Comparison of ENCODE assay signal across 8 mouse cellular contexts in the genomic region with DNA sequence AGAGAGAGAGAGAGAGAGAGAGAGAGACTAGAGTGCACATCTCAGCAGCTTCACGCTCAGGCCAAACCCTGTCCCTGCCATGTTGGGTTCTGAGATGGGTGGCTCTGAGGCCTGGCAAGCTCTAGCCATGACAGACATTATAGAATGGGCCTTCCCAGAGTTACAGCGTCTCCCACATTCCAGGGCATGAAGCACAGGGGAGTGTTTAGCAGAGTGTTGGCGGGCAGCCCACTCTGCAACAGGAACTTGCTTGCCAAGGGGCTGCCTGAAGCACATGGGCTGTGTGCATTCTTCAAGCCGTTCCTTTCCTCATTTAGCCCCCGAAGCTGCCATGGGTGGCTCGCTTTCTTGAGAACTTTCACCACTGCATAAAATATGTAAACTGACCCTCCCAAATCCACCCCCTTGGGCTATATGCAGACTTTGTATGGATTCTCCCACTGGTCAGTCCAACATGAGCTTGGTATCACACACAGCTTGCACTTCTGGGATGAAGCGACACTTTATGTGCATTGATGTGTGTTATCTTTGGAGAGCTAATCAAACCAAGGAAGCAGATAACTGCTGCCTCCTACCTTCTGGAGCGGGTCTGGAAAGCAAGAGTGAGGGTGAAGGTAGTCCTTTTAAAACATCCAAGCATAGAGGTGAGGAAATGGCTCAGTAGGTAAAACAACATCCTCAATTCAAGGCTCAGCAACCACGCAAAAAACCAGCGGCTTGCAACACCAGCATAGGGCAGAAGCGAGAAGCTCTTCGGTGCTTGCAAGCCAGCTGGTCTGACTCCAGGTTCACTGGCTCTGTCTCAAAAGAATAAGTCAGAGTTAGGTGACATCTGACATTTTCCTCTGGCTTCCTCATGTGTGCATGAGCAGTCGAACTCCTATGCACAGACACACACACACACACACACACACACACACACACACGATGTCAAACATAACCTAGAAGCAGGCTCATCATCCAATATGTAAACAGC.
DNase-seq lines count a peak whose midpoint lies in the region; ATAC-seq and TF ChIP-seq lines count a peak whose summit lies in the region.

No protein-coding gene starts in this region.

- WGBS in hindbrain, embryonic 10.5 days = 88% methylated on average over 14 of the region's 14 CpGs
- 80% methylated on average over 14 of the region's 14 CpGs for WGBS in hindbrain, embryonic 11.5 days
- 69% methylated on average over 14 of the region's 14 CpGs for WGBS in forebrain, embryonic 14.5 days
- WGBS in heart, embryonic 15.5 days = 29% methylated on average over 14 of the region's 14 CpGs
- 30% methylated on average over 14 of the region's 14 CpGs for WGBS in kidney, postnatal 0 days

- TF ChIP-seq CTCF in kidney, postnatal 0 days (IDR thresholded peaks at IDR 0.05; ENCODE audit: low read depth) = peak; percentile 8; the same call in 1 of the 2 replicates

- H3K9me3 ChIP-seq in hindbrain, embryonic 10.5 days = 0 out of 2 replicates have a peak, but pooled peaks cover 2% of the 10 kb centered on the region
- no peaks in the 10 kb centered on the region for H3K9me3 ChIP-seq in hindbrain, embryonic 11.5 days (ENCODE audit: control insufficient read depth, low read length)
- no peaks in the 10 kb centered on the region for H3K9me3 ChIP-seq in forebrain, embryonic 14.5 days (replicated peaks; ENCODE audit: control insufficient read depth, low read length)
- no peaks in the 10 kb centered on the region for H3K9me3 ChIP-seq in heart, embryonic 15.5 days (replicated peaks)
- H3K9me3 ChIP-seq in kidney, postnatal 0 days (replicated peaks; ENCODE audit: low read length) = no peaks in the 10 kb centered on the region

- H3K27ac ChIP-seq in hindbrain, embryonic 10.5 days = peak overlapping the region; percentile 37; the same call in 1 of the 2 replicates
- H3K27ac ChIP-seq in hindbrain, embryonic 11.5 days (ENCODE audit: low read depth, low read length) = no peak overlapping the region
- no peak overlapping the region for H3K27ac ChIP-seq in forebrain, embryonic 14.5 days (ENCODE audit: low read depth, low read length)
- peak overlapping the region; percentile 95 for H3K27ac ChIP-seq in heart, embryonic 15.5 days
- peak overlapping the region; percentile 60 for H3K27ac ChIP-seq in kidney, postnatal 0 days

- no peak overlapping the region for H3K9ac ChIP-seq in hindbrain, embryonic 11.5 days (ENCODE audit: low read depth, low read length)
- H3K9ac ChIP-seq in forebrain, embryonic 14.5 days (ENCODE audit: low read length) = no peak overlapping the region
- no peak overlapping the region for H3K9ac ChIP-seq in heart, embryonic 15.5 days
- H3K9ac ChIP-seq in kidney, postnatal 0 days (ENCODE audit: low read depth, low read length) = no peak overlapping the region

- H3K4me3 ChIP-seq in hindbrain, embryonic 10.5 days = no peak overlapping the region
- no peak overlapping the region for H3K4me3 ChIP-seq in hindbrain, embryonic 11.5 days (ENCODE audit: low read depth, low read length)
- H3K4me3 ChIP-seq in forebrain, embryonic 14.5 days (ENCODE audit: low read depth, low read length) = no peak overlapping the region
- 0 out of 2 replicates have a peak overlapping the region, but pooled peaks have one; percentile 8 for H3K4me3 ChIP-seq in heart, embryonic 15.5 days
- H3K4me3 ChIP-seq in kidney, postnatal 0 days (replicated peaks; ENCODE audit: low read depth, low read length) = no peak overlapping the region

- H3K36me3 ChIP-seq in hindbrain, embryonic 10.5 days = no peaks in the 10 kb centered on the region
- H3K36me3 ChIP-seq in hindbrain, embryonic 11.5 days (ENCODE audit: control insufficient read depth, insufficient read depth, low read length) = no peaks in the 10 kb centered on the region
- H3K36me3 ChIP-seq in forebrain, embryonic 14.5 days (ENCODE audit: control insufficient read depth, insufficient read depth, low read length) = no peaks in the 10 kb centered on the region
- peaks cover 6% of the 10 kb centered on the region; the same call in 1 of the 2 replicates for H3K36me3 ChIP-seq in heart, embryonic 15.5 days
- H3K36me3 ChIP-seq in kidney, postnatal 0 days (ENCODE audit: insufficient read depth, low read length) = no peaks in the 10 kb centered on the region

- peaks cover 6% of the 10 kb centered on the region; the same call in 1 of the 2 replicates for H3K4me1 ChIP-seq in hindbrain, embryonic 10.5 days (replicated peaks)
- H3K4me1 ChIP-seq in hindbrain, embryonic 11.5 days (replicated peaks; ENCODE audit: control insufficient read depth, insufficient read depth, low read length) = no peaks in the 10 kb centered on the region
- no peaks in the 10 kb centered on the region for H3K4me1 ChIP-seq in forebrain, embryonic 14.5 days (ENCODE audit: control insufficient read depth, insufficient read depth, low read length)
- H3K4me1 ChIP-seq in heart, embryonic 15.5 days (replicated peaks) = peaks cover 26% of the 10 kb centered on the region
- peaks cover 9% of the 10 kb centered on the region; the same call in 1 of the 2 replicates for H3K4me1 ChIP-seq in kidney, postnatal 0 days (replicated peaks; ENCODE audit: insufficient read depth, low read length)

- ATAC-seq in hindbrain, embryonic 11.5 days (ENCODE audit: low FRiP score) = no peak
- peak; percentile 85; the same call in 1 of the 2 replicates for ATAC-seq in forebrain, embryonic 14.5 days
- ATAC-seq in heart, embryonic 15.5 days (replicated peaks; ENCODE audit: insufficient number of reproducible peaks, insufficient read depth, low FRiP score, low read depth) = peak; percentile 93
- ATAC-seq in kidney, postnatal 0 days (replicated peaks; ENCODE audit: low FRiP score, low read depth) = peak; percentile 73

- H3K4me2 ChIP-seq in hindbrain, embryonic 11.5 days (replicated peaks; ENCODE audit: low read depth, low read length) = no peak overlapping the region
- H3K4me2 ChIP-seq in forebrain, embryonic 14.5 days (ENCODE audit: low read length) = no peak overlapping the region
- H3K4me2 ChIP-seq in heart, embryonic 15.5 days = peak overlapping the region; percentile 55
- H3K4me2 ChIP-seq in kidney, postnatal 0 days (ENCODE audit: low read length) = no peak overlapping the region

- no peak for DNase-seq in hindbrain, embryonic 10.5 days (ENCODE audit: low spot score)
- no peak for DNase-seq in hindbrain, embryonic 11.5 days (ENCODE audit: low spot score)
- peak; percentile 85 for DNase-seq in forebrain, embryonic 14.5 days (ENCODE audit: low spot score)
- DNase-seq in kidney, postnatal 0 days (ENCODE audit: low spot score) = peak; percentile 88
- peak; percentile 75 for DNase-seq in lung, postnatal 14 days
- peak; percentile 48 for DNase-seq in urinary bladder, postnatal 25 days (ENCODE audit: low spot score)
- DNase-seq in thymus, postnatal 36 days = no peak

- no peaks in the 10 kb centered on the region for H3K27me3 ChIP-seq in hindbrain, embryonic 10.5 days (ENCODE audit: insufficient read depth, poor library complexity, severe bottlenecking)
- no peaks in the 10 kb centered on the region for H3K27me3 ChIP-seq in hindbrain, embryonic 11.5 days (ENCODE audit: control insufficient read depth, insufficient read depth, low read length)
- no peaks in the 10 kb centered on the region for H3K27me3 ChIP-seq in forebrain, embryonic 14.5 days (replicated peaks; ENCODE audit: control insufficient read depth, insufficient read depth, low read length)
- no peaks in the 10 kb centered on the region for H3K27me3 ChIP-seq in heart, embryonic 15.5 days
- no peaks in the 10 kb centered on the region for H3K27me3 ChIP-seq in kidney, postnatal 0 days (ENCODE audit: insufficient read depth, low read length)

Comparison
In these comparisons a context has a peak if more than half of its experiments do, and no peak if none do; other contexts are left out.
1. H3K27ac ChIP-seq: peak in hindbrain, embryonic 10.5 days (single experiment), heart, embryonic 15.5 days (single experiment) and kidney, postnatal 0 days (single experiment); none in hindbrain, embryonic 11.5 days (single experiment) and forebrain, embryonic 14.5 days (single experiment).
2. DNase-seq: peak in forebrain, embryonic 14.5 days (single experiment), kidney, postnatal 0 days (single experiment), lung, postnatal 14 days (single experiment) and urinary bladder, postnatal 25 days (single experiment); none in hindbrain, embryonic 10.5 days (single experiment), hindbrain, embryonic 11.5 days (single experiment) and thymus, postnatal 36 days (0 of 2).